Mouse (Mus musculus) limb, embryonic 10.5 days (tissue): Measurements from ENCODE around the gene Olfr224. TPM values are rescaled to one million over a fixed set of nuclear protein-coding genes. Genes with fewer than 3 reads are reported as not detected.
"Not testable (repeated sequence)": the region's sequence is repeated elsewhere in the genome, so short reads cannot be mapped to it uniquely, and the experiment has no call there.

Experiments
- DNase-seq: peaks from one replicate; pipeline ENCODE4 v3.0.0-alpha.2; 2017; ENCODE audit warnings: low spot score
- H3K27ac ChIP-seq: fragments of 300-500 bp; sonication (generic); 2 replicates; pipeline ENCODE4 v1.5.1; 2016; ENCODE audit warnings: mild to moderate bottlenecking
- H3K27me3 ChIP-seq: fragments of 300-500 bp; sonication (generic); 2 replicates; pipeline ENCODE4 v1.6.1; 2016; ENCODE audit warnings: low read depth, mild to moderate bottlenecking; ENCODE audit not compliant: poor library complexity, severe bottlenecking
- H3K36me3 ChIP-seq: fragments of 300-500 bp; sonication (generic); 2 replicates; pipeline ENCODE4 v1.6.1; 2016; ENCODE audit warnings: mild to moderate bottlenecking, moderate library complexity
- H3K4me1 ChIP-seq: fragments of 300-500 bp; sonication (generic); 2 replicates; pipeline ENCODE4 v1.6.1; 2016
- H3K4me3 ChIP-seq: fragments of 300-500 bp; sonication (generic); 2 replicates; pipeline ENCODE4 v1.5.1; 2016; ENCODE audit warnings: mild to moderate bottlenecking, moderate library complexity
- H3K9me3 ChIP-seq: fragments of 300-500 bp; sonication (generic); replicated peaks from 2 replicates; pipeline ENCODE4 v1.6.1; 2016; ENCODE audit warnings: mild to moderate bottlenecking
- WGBS: fragments of 180-500 bp; shearing (Covaris S2); methylation state at CpG from one replicate; pipeline ENCODE4 v1.1.7; 2016; 5-methylcytosine and 5-hydroxymethylcytosine counted together
- polyA plus RNA-seq: library from polyadenylated mRNA; unstranded; fragments of >200 nt; fragmentation: Nextera tagmentation; extraction: Ambion mirVana; gene quantifications from 2 replicates; pipeline ENCODE4 v1.2.1, GENCODE M21; 2016

Gene Olfr224
- polyA plus RNA-seq, 1 experiment from 2014 or later: not detected

DNA sequence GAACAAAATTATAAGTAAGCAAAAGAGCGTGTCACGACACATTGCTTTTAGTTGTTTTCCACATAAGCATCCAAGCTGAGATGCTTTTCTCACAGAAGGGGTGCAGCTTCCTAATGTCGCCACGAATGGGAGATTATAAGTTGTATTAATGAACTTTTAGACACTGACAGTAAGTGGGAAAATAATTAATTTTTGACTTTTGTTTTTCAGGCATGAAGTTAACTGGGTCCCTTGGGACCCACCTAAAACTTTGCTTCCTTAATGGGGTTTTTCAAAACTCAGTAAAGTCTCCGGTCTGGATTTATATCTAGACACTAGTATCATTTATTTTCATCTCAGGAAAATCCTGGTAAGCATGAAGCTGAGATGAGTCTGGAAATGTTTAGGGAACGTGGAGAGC is 24.5 kb upstream of the Olfr224 start, which contains the start of gene Olfr324:
Gene Olfr324, plus strand, starts transcription at position 301 of the 400 bp plus-strand sequence.
- Histone ChIP-seq H3K36me3 (no peaks in the 10 kb centered on the region), H3K9me3 (no peaks in the 10 kb centered on the region), H3K27ac (no peak within 1 kb of the TSS), H3K27me3 (no peaks in the 10 kb centered on the region), H3K4me1 (no peaks in the 10 kb centered on the region), H3K4me3 (no peak within 1 kb of the TSS)
- 85% methylated on average over 6 of the region's 6 CpGs for WGBS
- no peak for DNase-seq

DNA sequence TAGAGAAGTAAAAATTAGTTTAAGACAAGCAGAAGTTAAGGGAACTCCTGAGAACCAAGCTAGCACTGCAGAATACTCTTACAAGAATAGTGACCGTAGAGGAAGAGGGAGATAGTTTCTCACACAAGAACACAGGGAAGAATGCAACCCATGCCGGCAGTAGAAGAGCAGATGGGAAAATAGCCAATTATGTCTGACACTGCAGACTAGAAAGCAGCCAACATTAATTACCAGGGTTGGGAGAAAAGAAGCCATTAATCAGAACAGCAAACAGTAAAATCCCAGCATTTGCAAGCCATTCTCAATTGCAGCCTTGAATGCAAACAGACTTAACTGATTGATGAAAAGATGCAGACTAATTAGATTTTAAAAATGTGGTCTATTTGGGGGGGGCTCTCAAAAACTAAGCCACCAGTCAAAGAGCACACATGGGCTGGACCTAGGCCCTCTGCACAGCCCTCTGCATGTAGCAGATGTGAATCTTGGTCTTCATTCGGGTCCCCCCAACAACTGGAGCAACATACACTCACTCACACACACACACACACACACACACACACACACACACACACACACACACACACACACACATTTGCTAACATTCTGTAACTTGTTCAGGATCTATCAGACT is 18.4 kb upstream of the Olfr224 start:
- no peak overlapping the region for H3K27ac ChIP-seq
- no peak overlapping the region for H3K4me3 ChIP-seq
- H3K36me3 ChIP-seq: no peaks in the 10 kb centered on the region
- 61% methylated on average over 3 of the region's 3 CpGs for WGBS
- H3K4me1 ChIP-seq: no peaks in the 10 kb centered on the region
- no peaks in the 10 kb centered on the region for H3K27me3 ChIP-seq
- no peaks in the 10 kb centered on the region for H3K9me3 ChIP-seq
- DNase-seq: no peak

DNA sequence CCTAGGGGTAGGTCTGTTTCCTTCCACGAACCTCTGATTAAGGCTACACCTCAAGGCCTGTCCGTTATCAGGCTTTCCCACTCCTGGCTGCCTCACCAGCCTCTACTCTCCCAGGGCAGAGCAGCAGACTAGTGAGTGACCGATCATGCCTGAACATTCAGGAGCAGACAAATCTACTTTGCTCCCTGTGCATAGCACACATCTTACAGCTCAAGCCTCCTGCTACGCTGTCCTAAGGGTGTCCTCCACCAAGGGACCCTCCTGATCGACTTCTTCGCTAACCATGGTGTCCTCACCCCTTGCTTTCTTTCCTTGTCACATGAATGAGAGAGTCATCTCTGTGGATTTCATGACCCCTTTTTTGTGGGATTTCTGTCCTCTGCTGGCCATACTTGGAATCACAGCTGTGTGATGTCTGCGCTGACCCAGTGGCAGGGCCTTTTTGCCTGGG is 17.6 kb upstream of the Olfr224 start:
- peak; percentile 48 for DNase-seq
- H3K27ac ChIP-seq: no peak overlapping the region
- H3K4me3 ChIP-seq: no peak overlapping the region
- 69% methylated on average over 7 of the region's 7 CpGs for WGBS
- H3K4me1 ChIP-seq: no peaks in the 10 kb centered on the region
- no peaks in the 10 kb centered on the region for H3K9me3 ChIP-seq
- no peaks in the 10 kb centered on the region for H3K36me3 ChIP-seq
- H3K27me3 ChIP-seq: no peaks in the 10 kb centered on the region

DNA sequence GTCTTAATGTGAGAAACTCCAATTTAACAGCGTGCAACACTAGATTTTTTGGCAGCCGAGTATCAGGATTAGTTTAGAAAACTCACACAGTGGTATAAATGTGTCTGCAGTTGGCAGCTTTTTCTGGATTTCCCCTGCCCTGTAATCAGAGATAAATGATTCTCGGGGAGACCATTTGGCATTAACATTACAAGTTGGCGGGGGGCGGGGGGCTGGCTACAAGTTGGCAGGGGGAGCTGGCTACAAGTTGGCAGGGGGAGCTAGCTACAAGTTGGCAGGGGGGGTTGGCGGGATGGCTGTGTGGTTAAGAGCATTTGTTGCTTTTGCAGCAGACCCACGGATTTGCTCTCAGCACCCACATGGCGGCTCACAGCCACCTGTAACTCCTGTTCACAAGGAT is 8.3 kb upstream of the Olfr224 start:
- no peak for DNase-seq
- Histone ChIP-seq H3K27ac (no peak overlapping the region), H3K4me3 (no peak overlapping the region), H3K36me3 (no peaks in the 10 kb centered on the region), H3K27me3 (no peaks in the 10 kb centered on the region), H3K4me1 (no peaks in the 10 kb centered on the region), H3K9me3 (no peaks in the 10 kb centered on the region)
- WGBS: 85% methylated on average over 8 of the region's 8 CpGs

DNA sequence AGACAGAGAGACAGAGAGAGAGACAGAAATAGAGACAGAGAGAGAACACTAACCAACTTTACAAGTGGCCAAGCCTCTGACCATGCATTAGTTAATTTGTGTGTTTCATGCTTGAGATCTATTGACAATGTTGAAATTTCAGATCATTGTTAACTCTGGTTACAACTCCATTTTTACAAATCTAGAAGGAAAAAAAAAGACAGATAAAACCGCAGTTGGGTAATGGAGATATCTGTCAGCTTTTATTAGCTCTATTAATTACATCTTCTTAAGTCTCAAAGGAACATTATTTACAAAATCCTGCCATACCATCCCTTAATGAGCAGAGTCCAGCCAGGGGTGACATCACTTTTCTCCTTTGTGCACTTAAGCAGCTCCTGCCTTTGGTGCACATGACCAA is 7.1 kb upstream of the Olfr224 start, which contains the start of gene Olfr325:
Gene Olfr325, plus strand, starts transcription at position 301 of the 400 bp plus-strand sequence.
- DNase-seq: no peak
- H3K36me3 ChIP-seq: no peaks in the 10 kb centered on the region
- H3K27me3 ChIP-seq: no peaks in the 10 kb centered on the region
- H3K27ac ChIP-seq: no peak within 1 kb of the TSS
- H3K9me3 ChIP-seq: no peaks in the 10 kb centered on the region
- H3K4me3 ChIP-seq: no peak within 1 kb of the TSS
- WGBS: 82% methylated on average over 1 of the region's 1 CpGs
- H3K4me1 ChIP-seq: no peaks in the 10 kb centered on the region

DNA sequence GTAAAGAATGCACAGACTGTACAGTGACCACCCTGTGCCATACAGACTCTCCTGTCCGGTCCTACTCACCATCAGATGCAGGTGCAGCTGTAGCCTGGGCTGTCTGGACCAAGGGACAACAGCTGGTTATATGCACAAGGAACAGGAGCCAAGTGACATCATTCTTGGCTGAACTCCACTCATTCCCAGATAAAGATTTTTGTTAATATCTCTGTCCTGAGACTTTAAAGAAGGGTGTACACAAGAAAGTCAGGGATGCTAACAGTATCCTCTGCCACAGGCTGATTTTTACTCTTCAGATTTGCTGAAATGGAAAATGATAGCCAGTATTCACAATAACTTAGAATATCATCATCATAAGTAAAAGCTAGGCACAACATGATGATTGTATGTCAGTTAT is 14.8 kb downstream of the Olfr224 start, which contains the start of gene Olfr328:
Gene Olfr328, minus strand, starts transcription at position 101 of the 400 bp plus-strand sequence.
- Histone ChIP-seq H3K36me3 (no peaks in the 10 kb centered on the region), H3K4me1 (no peaks in the 10 kb centered on the region), H3K27me3 (no peaks in the 10 kb centered on the region), H3K9me3 (no peaks in the 10 kb centered on the region), H3K27ac (no peak within 1 kb of the TSS), H3K4me3 (no peak within 1 kb of the TSS)
- DNase-seq: no peak
- 100% methylated on average over 1 of the region's 1 CpGs for WGBS

DNA sequence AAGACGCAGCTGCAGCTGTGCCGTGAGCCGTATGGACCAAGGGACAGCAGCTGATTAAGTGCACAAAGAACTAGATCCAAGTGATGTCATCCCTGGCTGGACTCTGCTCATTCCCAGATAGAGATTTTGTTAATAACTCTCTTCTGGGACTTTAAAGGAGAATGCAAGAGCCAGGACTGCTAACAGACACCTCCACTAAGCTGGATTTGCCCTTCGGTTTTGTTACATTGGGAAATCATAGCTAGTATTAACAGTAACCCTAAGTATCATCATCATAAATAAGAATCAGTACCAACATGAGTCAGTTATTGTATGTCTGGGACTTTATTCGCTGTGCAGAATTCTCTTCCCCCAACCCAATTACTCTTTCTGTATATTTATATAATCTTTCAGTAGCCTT is 24.0 kb downstream of the Olfr224 start, which contains the start of gene Olfr329-ps:
Gene Olfr329-ps, minus strand, starts transcription at position 101 of the 400 bp plus-strand sequence.
- no peaks in the 10 kb centered on the region for H3K9me3 ChIP-seq
- no peak for DNase-seq
- H3K4me3 ChIP-seq: no peak within 1 kb of the TSS
- H3K27ac ChIP-seq: no peak within 1 kb of the TSS
- H3K36me3 ChIP-seq: no peaks in the 10 kb centered on the region
- H3K27me3 ChIP-seq: no peaks in the 10 kb centered on the region
- WGBS: 91% methylated on average over 5 of the region's 5 CpGs
- H3K4me1 ChIP-seq: no peaks in the 10 kb centered on the region

DNA sequence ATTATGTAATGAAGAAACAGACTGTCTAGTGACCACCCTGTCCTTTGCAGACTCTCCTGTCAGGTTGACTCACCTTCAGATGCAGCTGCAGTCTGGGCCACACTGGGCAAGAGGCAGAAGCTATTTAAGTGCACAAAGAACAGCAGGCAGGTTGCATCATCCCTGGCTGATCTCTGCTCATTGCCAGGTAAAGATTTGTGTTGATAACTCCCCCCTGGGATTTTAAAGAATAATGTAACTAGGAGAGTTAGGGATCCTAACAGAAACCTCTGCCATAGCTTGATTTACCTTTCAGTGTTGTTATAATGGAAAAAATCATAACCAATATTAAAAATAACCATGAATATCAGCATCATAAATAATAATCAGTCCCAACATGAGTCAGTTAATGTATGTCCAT is 35.6 kb downstream of the Olfr224 start, which contains the start of gene Olfr330:
Gene Olfr330, minus strand, starts transcription at position 101 of the 400 bp plus-strand sequence.
- H3K4me3 ChIP-seq, H3K4me1 ChIP-seq, H3K27ac ChIP-seq, H3K27me3 ChIP-seq, H3K9me3 ChIP-seq, DNase-seq, H3K36me3 ChIP-seq: not testable (repeated sequence)

DNA sequence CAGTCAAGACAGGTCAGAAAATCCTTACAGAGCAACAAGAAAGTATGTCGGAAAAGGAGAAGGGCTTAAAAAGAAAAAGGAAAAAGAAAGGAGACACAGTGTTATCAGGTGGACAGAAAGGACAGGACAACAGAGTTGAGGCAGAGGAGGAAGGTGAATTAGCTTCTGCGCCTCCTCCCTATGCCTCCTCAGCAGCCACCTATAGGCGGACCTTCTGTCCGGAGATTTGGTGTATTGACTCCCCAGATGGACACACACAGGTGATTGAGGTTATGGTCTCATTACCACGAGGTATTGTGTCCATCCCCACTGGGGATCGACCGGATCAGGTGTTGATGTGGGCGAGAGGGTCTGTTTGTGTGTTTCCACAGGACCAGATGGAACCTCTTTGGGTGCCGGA is 50.6 kb downstream of the Olfr224 start:
- DNase-seq, H3K36me3 ChIP-seq, H3K27me3 ChIP-seq, H3K4me3 ChIP-seq, H3K4me1 ChIP-seq, H3K9me3 ChIP-seq, H3K27ac ChIP-seq: not testable (repeated sequence)
- 95% methylated on average over 7 of the region's 9 CpGs for WGBS

DNA sequence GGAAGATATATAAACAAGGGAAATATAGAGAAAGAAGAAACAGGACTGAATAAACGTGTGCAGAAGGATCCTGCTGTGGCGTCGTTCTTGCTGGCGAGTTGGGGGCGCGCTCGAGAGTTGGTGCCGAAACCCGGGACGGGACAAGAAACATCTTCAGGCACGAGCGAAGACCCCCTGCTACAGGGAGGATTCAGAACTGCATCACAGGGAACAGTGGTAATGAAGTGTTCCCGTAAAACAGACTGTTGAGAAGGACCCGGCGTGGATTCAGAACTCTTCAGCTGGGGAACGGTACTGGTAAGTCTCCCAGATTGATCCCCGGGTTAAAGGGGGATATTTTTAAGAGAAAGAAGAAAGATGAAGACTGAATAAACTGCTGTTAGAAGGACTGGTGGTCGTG is 51.4 kb downstream of the Olfr224 start:
- DNase-seq, H3K27me3 ChIP-seq, H3K4me3 ChIP-seq, H3K4me1 ChIP-seq, H3K27ac ChIP-seq, H3K36me3 ChIP-seq, H3K9me3 ChIP-seq: not testable (repeated sequence)
- 93% methylated on average over 18 of the region's 18 CpGs for WGBS

Other genes starting within 250 kb of the Olfr224 start
- 22.1 and 25.7 TPM in 2 replicates for gene Zfp672, start 240.2 kb downstream of the Olfr224 start, polyA plus RNA-seq
- 35.2 and 37.7 TPM in 2 replicates for gene Sh3bp5l, start 239.8 kb downstream of the Olfr224 start, polyA plus RNA-seq
- not detected in 2 replicates for gene Lypd8, start 191.5 kb downstream of the Olfr224 start, polyA plus RNA-seq
- gene 1810065E05Rik, start 149.4 kb downstream of the Olfr224 start, polyA plus RNA-seq: not detected in 2 replicates
- not detected in 2 replicates for gene Gm12253, start 138.0 kb downstream of the Olfr224 start, polyA plus RNA-seq
- gene Lypd9, start 117.6 kb downstream of the Olfr224 start, polyA plus RNA-seq: not detected in 2 replicates
- not detected in 2 replicates for gene Olfr30, start 108.3 kb downstream of the Olfr224 start, polyA plus RNA-seq
- not detected in 2 replicates for gene Olfr332, start 78.0 kb downstream of the Olfr224 start, polyA plus RNA-seq
- not detected in 2 replicates for gene Olfr331, start 68.0 kb downstream of the Olfr224 start, polyA plus RNA-seq
- gene Olfr330, start 35.7 kb downstream of the Olfr224 start, polyA plus RNA-seq: not detected in 2 replicates
- gene Olfr329-ps, start 24.1 kb downstream of the Olfr224 start, polyA plus RNA-seq: not detected in 2 replicates
- gene Olfr328, start 14.9 kb downstream of the Olfr224 start, polyA plus RNA-seq: 0.05 TPM in 1 of 2 replicates, not detected in the other
- gene Olfr325, start 7.2 kb upstream of the Olfr224 start, polyA plus RNA-seq: not detected in 2 replicates
- gene Olfr324, start 24.6 kb upstream of the Olfr224 start, polyA plus RNA-seq: not detected in 2 replicates
- gene 2210407C18Rik, start 45.5 kb upstream of the Olfr224 start, polyA plus RNA-seq: not detected in 2 replicates
- gene Olfr323, start 59.9 kb upstream of the Olfr224 start, polyA plus RNA-seq: not detected in 2 replicates
- gene Trim58, start 69.9 kb upstream of the Olfr224 start, polyA plus RNA-seq: 0.29 and 0.30 TPM in 2 replicates
- gene Olfr322, start 88.2 kb upstream of the Olfr224 start, polyA plus RNA-seq: not detected in 2 replicates
- not detected in 2 replicates for gene Olfr320, start 110.5 kb upstream of the Olfr224 start, polyA plus RNA-seq
- not detected in 2 replicates for gene Olfr319, start 128.6 kb upstream of the Olfr224 start, polyA plus RNA-seq
- gene Olfr318, start 153.5 kb upstream of the Olfr224 start, polyA plus RNA-seq: not detected in 2 replicates
- not detected in 2 replicates for gene Olfr317, start 168.7 kb upstream of the Olfr224 start, polyA plus RNA-seq
- not detected in 2 replicates for gene Olfr316, start 182.2 kb upstream of the Olfr224 start, polyA plus RNA-seq
- gene Olfr315, start 202.6 kb upstream of the Olfr224 start, polyA plus RNA-seq: not detected in 2 replicates
- not detected in 2 replicates for gene Olfr314, start 212.4 kb upstream of the Olfr224 start, polyA plus RNA-seq
- not detected in 2 replicates for gene Fam183b, start 231.4 kb upstream of the Olfr224 start, polyA plus RNA-seq
- gene Olfr313, start 244.4 kb upstream of the Olfr224 start, polyA plus RNA-seq: not detected in 2 replicates